Mouse (Mus musculus): ENCODE results near the gene Rab12.

GRCm38 (mm10) chr17:66558404-66559317, 39.1 kb upstream of the Rab12 start:
- TF ChIP-seq POLR2A (IDR thresholded peaks at IDR 0.05; ENCODE audit: insufficient read length, low read depth) (no peak), E2F4 (IDR thresholded peaks at IDR 0.05; ENCODE audit: insufficient read depth) (no peak), MAX (IDR thresholded peaks at IDR 0.05; ENCODE audit: low read depth) (no peak), MYOD1 (IDR thresholded peaks at IDR 0.05; ENCODE audit: control insufficient read depth in 1 of 3, insufficient read length in 2 of 3, low read depth in 2 of 3) (no peak), POLR2AphosphoS2 (IDR thresholded peaks at IDR 0.05; ENCODE audit: insufficient read length, low read depth) (no peak), USF1 (IDR thresholded peaks at IDR 0.05; ENCODE audit: low read depth) (no peak), TCF12 (IDR thresholded peaks at IDR 0.05; ENCODE audit: insufficient read depth, poor library complexity, severe bottlenecking) (no peak), TCF3 (IDR thresholded peaks at IDR 0.05; ENCODE audit: insufficient read length, low read depth) (no peak), MYOG (IDR thresholded peaks at IDR 0.05; ENCODE audit: control insufficient read depth in 1 of 3, insufficient read depth in 1 of 3, insufficient read length in 2 of 3, low read depth in 2 of 3) (no peak), CEBPB (IDR thresholded peaks at IDR 0.05; ENCODE audit: insufficient read depth, poor library complexity, severe bottlenecking) (no peak), SRF (IDR thresholded peaks at IDR 0.05; ENCODE audit: control insufficient read depth, insufficient read length, low read depth) (no peak), REST (IDR thresholded peaks at IDR 0.05; ENCODE audit: insufficient read depth, insufficient read length) (no peak)

Measured in myocyte (in vitro differentiated cells).